Mouse (Mus musculus): Measurements from ENCODE around the gene Ddx5.

GRCm38 (mm10) chr11:106814601-106815320 lies 25.8 kb upstream of the Ddx5 start:
- TF ChIP-seq CTCF (IDR thresholded peaks at IDR 0.05; ENCODE audit: low read depth) (no peak), EP300 (optimal IDR thresholded peaks at IDR 0.05) (no peak)
